Mouse (Mus musculus) heart, postnatal 0 days (tissue): Measurements from ENCODE around the gene Osbpl3.

Experiments used
- CTCF ChIP-seq: IDR thresholded peaks from 2 replicates; pipeline ENCODE4 v1.5.1; 2016; ENCODE audit warnings: antibody characterized with exemption, control low read depth, low read depth
- EP300 ChIP-seq: IDR thresholded peaks from 2 replicates; pipeline ENCODE4 v1.6.1; 2016; ENCODE audit warnings: antibody characterized with exemption, low read depth

GRCm38 (mm10) chr6:50381504-50382091 is 74.4 kb downstream of the Osbpl3 start:
- TF ChIP-seq CTCF (no peak), EP300 (no peak)
